Mouse (Mus musculus): Measurements from ENCODE around the gene Tmem206. TPM values are rescaled to one million over a fixed set of nuclear protein-coding genes. Genes with fewer than 3 reads are reported as not detected.

The Tmem206 gene
- polyA plus RNA-seq, 1 experiment from 2014 or later: 24.7 TPM

GRCm38 (mm10) chr1:191293996-191294795 is 31.5 kb upstream of the Tmem206 start:
- WGBS: 39% methylated on average over 9 of the region's 9 CpGs
- Histone ChIP-seq H3K4me1 (peaks cover 8% of the 10 kb centered on the region), H3K9ac (no peak overlapping the region), H3K36me3 (no peaks in the 10 kb centered on the region), H3K4me2 (no peak overlapping the region), H3K4me3 (replicated peaks) (no peak overlapping the region), H3K27me3 (no peaks in the 10 kb centered on the region), H3K9me3 (replicated peaks) (no peaks in the 10 kb centered on the region), H3K27ac (peak overlapping the region; percentile 22; the same call in 1 of the 2 replicates)
- ATAC-seq (replicated peaks; ENCODE audit: low FRiP score): no peak

GRCm38 (mm10) chr1:191295784-191296183 is 29.9 kb upstream of the Tmem206 start:
- Histone ChIP-seq H3K4me2 (no peak overlapping the region), H3K27ac (no peak overlapping the region), H3K4me1 (peaks cover 8% of the 10 kb centered on the region), H3K9ac (no peak overlapping the region), H3K9me3 (replicated peaks) (no peaks in the 10 kb centered on the region), H3K36me3 (no peaks in the 10 kb centered on the region), H3K27me3 (no peaks in the 10 kb centered on the region), H3K4me3 (replicated peaks) (no peak overlapping the region)
- no peak for ATAC-seq (replicated peaks; ENCODE audit: low FRiP score)
- 40% methylated on average over 3 of the region's 3 CpGs for WGBS

GRCm38 (mm10) chr1:191296445-191296844 is 29.3 kb upstream of the Tmem206 start:
- Histone ChIP-seq H3K9ac (no peak overlapping the region), H3K9me3 (replicated peaks) (no peaks in the 10 kb centered on the region), H3K27ac (no peak overlapping the region), H3K4me2 (no peak overlapping the region), H3K36me3 (no peaks in the 10 kb centered on the region), H3K27me3 (no peaks in the 10 kb centered on the region), H3K4me1 (peaks cover 8% of the 10 kb centered on the region), H3K4me3 (replicated peaks) (no peak overlapping the region)
- no peak; the same call in 1 of the 2 replicates for ATAC-seq (replicated peaks; ENCODE audit: low FRiP score)
- WGBS: 70% methylated on average over 5 of the region's 5 CpGs

DNA sequence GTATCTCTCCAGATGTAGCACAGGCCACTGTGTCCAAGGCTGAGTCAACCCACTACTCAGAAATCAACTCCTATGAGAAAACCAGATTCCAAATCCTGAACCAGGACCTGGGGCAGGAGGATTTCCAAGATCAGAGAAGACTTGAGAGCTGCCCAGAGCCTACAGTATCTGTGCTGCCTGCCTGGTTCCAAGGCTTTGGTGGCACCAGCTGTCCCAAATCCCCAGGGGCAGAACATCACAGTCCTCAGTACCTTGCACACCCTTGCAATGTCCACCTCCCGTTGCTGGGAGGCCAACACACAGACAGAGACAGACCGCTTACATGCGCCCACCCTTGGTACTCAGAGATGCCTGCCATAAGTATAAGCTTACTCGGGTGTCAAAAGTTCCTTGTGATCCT is 27.4 kb upstream of the Tmem206 start:
- no peak for ATAC-seq (replicated peaks; ENCODE audit: low FRiP score)
- H3K36me3 ChIP-seq: no peaks in the 10 kb centered on the region
- H3K27ac ChIP-seq: no peak overlapping the region
- no peaks in the 10 kb centered on the region for H3K9me3 ChIP-seq (replicated peaks)
- WGBS: 82% methylated on average over 4 of the region's 4 CpGs
- H3K4me3 ChIP-seq (replicated peaks): no peak overlapping the region
- no peak overlapping the region for H3K9ac ChIP-seq
- H3K4me1 ChIP-seq: peaks cover 8% of the 10 kb centered on the region
- no peak overlapping the region for H3K4me2 ChIP-seq
- H3K27me3 ChIP-seq: no peaks in the 10 kb centered on the region

GRCm38 (mm10) chr1:191299215-191299942 is 26.3 kb upstream of the Tmem206 start:
- no peaks in the 10 kb centered on the region for H3K27me3 ChIP-seq
- H3K36me3 ChIP-seq: no peaks in the 10 kb centered on the region
- 50% methylated on average over 11 of the region's 11 CpGs for WGBS
- H3K9me3 ChIP-seq (replicated peaks): no peaks in the 10 kb centered on the region
- H3K27ac ChIP-seq: no peak overlapping the region
- ATAC-seq (replicated peaks; ENCODE audit: low FRiP score): no peak
- H3K4me1 ChIP-seq: 0 out of 2 replicates have a peak, but pooled peaks cover 4% of the 10 kb centered on the region
- H3K9ac ChIP-seq: no peak overlapping the region
- H3K4me3 ChIP-seq (replicated peaks): no peak overlapping the region
- no peak overlapping the region for H3K4me2 ChIP-seq

DNA sequence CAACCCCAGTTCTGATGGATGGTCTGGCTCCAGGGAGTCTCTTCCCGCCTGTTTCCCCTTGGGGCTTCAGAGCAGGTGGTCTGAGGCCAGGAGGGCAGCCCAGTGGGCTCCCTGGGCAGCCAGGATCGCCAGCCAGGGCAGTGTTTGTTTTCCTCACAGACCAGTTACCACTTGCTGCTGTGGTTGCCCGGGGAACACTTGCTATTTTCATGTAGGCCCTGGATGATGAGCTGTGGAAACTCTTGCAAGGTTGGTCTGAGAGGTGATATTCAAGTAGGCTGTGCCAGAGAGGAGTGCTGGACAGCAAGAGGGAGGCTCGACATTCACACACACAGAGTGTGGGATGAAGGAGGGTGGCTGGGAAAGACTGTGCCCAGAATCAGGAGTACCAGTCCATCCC is 23.8 kb upstream of the Tmem206 start:
- H3K4me2 ChIP-seq: no peak overlapping the region
- H3K9me3 ChIP-seq (replicated peaks): no peaks in the 10 kb centered on the region
- peaks cover 3% of the 10 kb centered on the region; the same call in 1 of the 2 replicates for H3K4me1 ChIP-seq
- no peak overlapping the region for H3K4me3 ChIP-seq (replicated peaks)
- H3K36me3 ChIP-seq: peaks cover 7% of the 10 kb centered on the region; the same call in 1 of the 2 replicates
- H3K9ac ChIP-seq: no peak overlapping the region
- WGBS: 40% methylated on average over 4 of the region's 4 CpGs
- H3K27ac ChIP-seq: no peak overlapping the region
- no peak for ATAC-seq (replicated peaks; ENCODE audit: low FRiP score)
- H3K27me3 ChIP-seq: no peaks in the 10 kb centered on the region

- peaks cover 3% of the 10 kb centered on the region; the same call in 1 of the 2 replicates for H3K4me1 ChIP-seq
- no peak overlapping the region for H3K4me2 ChIP-seq
- no peaks in the 10 kb centered on the region for H3K9me3 ChIP-seq (replicated peaks)
- no peaks in the 10 kb centered on the region for H3K27me3 ChIP-seq
- H3K9ac ChIP-seq: no peak overlapping the region
- ATAC-seq (replicated peaks; ENCODE audit: low FRiP score): no peak
- H3K4me3 ChIP-seq (replicated peaks): no peak overlapping the region
- WGBS: 75% methylated on average over 3 of the region's 3 CpGs
- peaks cover 17% of the 10 kb centered on the region for H3K36me3 ChIP-seq
- H3K27ac ChIP-seq: no peak overlapping the region
These were observed 22.0 kb upstream of the Tmem206 start for GRCm38 (mm10) chr1:191303736-191304135.

- Histone ChIP-seq H3K4me3 (replicated peaks) (no peak overlapping the region), H3K36me3 (peaks cover 17% of the 10 kb centered on the region), H3K9me3 (replicated peaks) (no peaks in the 10 kb centered on the region), H3K27me3 (no peaks in the 10 kb centered on the region), H3K4me2 (no peak overlapping the region), H3K9ac (no peak overlapping the region), H3K4me1 (peaks cover 3% of the 10 kb centered on the region; the same call in 1 of the 2 replicates), H3K27ac (no peak overlapping the region)
- ATAC-seq (replicated peaks; ENCODE audit: low FRiP score): no peak
- WGBS: 62% methylated on average over 6 of the region's 6 CpGs
These were observed 21.5 kb upstream of the Tmem206 start for GRCm38 (mm10) chr1:191304216-191304615.

DNA sequence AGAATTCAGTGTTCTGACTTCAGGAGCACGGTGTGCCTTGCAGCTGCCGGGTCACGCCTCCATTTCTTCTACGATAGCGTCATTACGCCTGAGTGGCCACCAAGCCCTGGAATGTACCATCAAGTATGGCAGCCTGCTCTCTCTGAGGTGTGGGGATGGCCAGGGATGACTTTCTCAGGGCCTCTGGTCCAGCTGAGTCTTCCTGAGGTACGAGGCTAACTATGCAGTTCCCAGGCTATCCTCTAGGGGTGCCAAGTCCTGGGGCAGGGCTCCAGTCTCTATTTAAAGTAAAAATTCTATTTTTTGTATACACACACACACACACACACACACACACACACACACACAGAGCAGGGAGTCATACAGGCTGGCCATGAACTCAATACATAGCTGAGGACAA is 20.1 kb upstream of the Tmem206 start:
- ATAC-seq (replicated peaks; ENCODE audit: low FRiP score): peak; percentile 46; the same call in 1 of the 2 replicates
- Histone ChIP-seq H3K4me1 (peaks cover 3% of the 10 kb centered on the region; the same call in 1 of the 2 replicates), H3K36me3 (peaks cover 21% of the 10 kb centered on the region), H3K9ac (no peak overlapping the region), H3K4me3 (replicated peaks) (no peak overlapping the region), H3K27me3 (no peaks in the 10 kb centered on the region), H3K27ac (no peak overlapping the region), H3K4me2 (no peak overlapping the region), H3K9me3 (replicated peaks) (no peaks in the 10 kb centered on the region)
- 62% methylated on average over 7 of the region's 7 CpGs for WGBS

DNA sequence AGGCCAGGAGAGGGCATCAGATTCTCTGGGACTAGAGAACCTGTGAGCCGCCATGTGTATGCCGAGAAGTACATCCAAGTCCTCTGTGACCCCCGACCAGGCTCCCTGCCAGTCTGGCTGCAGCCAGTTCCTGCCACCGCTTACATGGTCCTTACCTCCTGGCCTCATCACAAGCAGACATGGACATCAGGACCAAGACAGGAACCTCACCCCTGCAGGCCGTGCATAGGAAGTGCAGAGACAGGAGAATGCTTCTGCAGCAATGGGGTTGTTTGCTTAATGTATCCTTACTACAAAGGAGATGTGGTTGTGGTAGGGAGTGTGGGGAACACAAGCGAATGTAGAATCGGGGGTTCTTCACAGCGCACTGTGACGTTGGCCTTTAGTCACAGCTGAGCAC is 19.4 kb upstream of the Tmem206 start:
- no peak overlapping the region for H3K4me2 ChIP-seq
- H3K4me1 ChIP-seq: peaks cover 3% of the 10 kb centered on the region; the same call in 1 of the 2 replicates
- WGBS: 73% methylated on average over 9 of the region's 9 CpGs
- H3K36me3 ChIP-seq: peaks cover 21% of the 10 kb centered on the region
- no peak overlapping the region for H3K27ac ChIP-seq
- no peaks in the 10 kb centered on the region for H3K9me3 ChIP-seq (replicated peaks)
- no peak overlapping the region for H3K9ac ChIP-seq
- ATAC-seq (replicated peaks; ENCODE audit: low FRiP score): no peak
- no peak overlapping the region for H3K4me3 ChIP-seq (replicated peaks)
- H3K27me3 ChIP-seq: no peaks in the 10 kb centered on the region

- Histone ChIP-seq H3K4me1 (peaks cover 8% of the 10 kb centered on the region), H3K27me3 (no peaks in the 10 kb centered on the region), H3K4me3 (replicated peaks) (no peak overlapping the region), H3K27ac (no peak overlapping the region), H3K4me2 (no peak overlapping the region), H3K9ac (no peak overlapping the region), H3K9me3 (replicated peaks) (no peaks in the 10 kb centered on the region), H3K36me3 (peaks cover 21% of the 10 kb centered on the region)
- ATAC-seq (replicated peaks; ENCODE audit: low FRiP score): no peak
- 84% methylated on average over 9 of the region's 9 CpGs for WGBS
These were observed 17.8 kb upstream of the Tmem206 start for GRCm38 (mm10) chr1:191307766-191308455.

All from kidney, embryonic 15.5 days (tissue).